Mouse (Mus musculus) hindbrain, embryonic 10.5 days (tissue): ENCODE measurements at regions not wholly inside any gene's neighbourhood (a gene's known extent, or its start where the extent isn't known, plus 50 kb on each side); places are given as distances from the start of the nearest gene placed in this dataset.

ENCODE experiments used
- DNase-seq: peaks from one replicate; pipeline ENCODE4 v3.0.0-alpha.2; 2017; ENCODE audit warnings: low spot score
- H3K27ac ChIP-seq: fragments of 300-500 bp; sonication (generic); 2 replicates; pipeline ENCODE4 v1.5.1; 2016; ENCODE audit warnings: mild to moderate bottlenecking, moderate library complexity
- H3K27me3 ChIP-seq: fragments of 300-500 bp; sonication (generic); 2 replicates; pipeline ENCODE4 v1.6.1; 2016; ENCODE audit warnings: mild to moderate bottlenecking; ENCODE audit not compliant: poor library complexity, insufficient read depth, severe bottlenecking
- H3K36me3 ChIP-seq: fragments of 300-500 bp; sonication (generic); 2 replicates; pipeline ENCODE4 v1.6.1; 2016; ENCODE audit warnings: mild to moderate bottlenecking, moderate library complexity
- H3K4me1 ChIP-seq: fragments of 300-500 bp; sonication (generic); replicated peaks from 2 replicates; pipeline ENCODE4 v1.6.1; 2016; ENCODE audit warnings: mild to moderate bottlenecking
- H3K4me3 ChIP-seq: fragments of 300-500 bp; sonication (generic); 2 replicates; pipeline ENCODE4 v1.5.1; 2016; ENCODE audit warnings: mild to moderate bottlenecking, moderate library complexity
- H3K9me3 ChIP-seq: fragments of 300-500 bp; sonication (generic); 2 replicates; pipeline ENCODE4 v1.6.1; 2016; ENCODE audit warnings: mild to moderate bottlenecking, moderate library complexity
- WGBS: fragments of 180-500 bp; shearing (Covaris S2); methylation state at CpG from one replicate; pipeline ENCODE4 v1.1.7; 2016; 5-methylcytosine and 5-hydroxymethylcytosine counted together

DNA sequence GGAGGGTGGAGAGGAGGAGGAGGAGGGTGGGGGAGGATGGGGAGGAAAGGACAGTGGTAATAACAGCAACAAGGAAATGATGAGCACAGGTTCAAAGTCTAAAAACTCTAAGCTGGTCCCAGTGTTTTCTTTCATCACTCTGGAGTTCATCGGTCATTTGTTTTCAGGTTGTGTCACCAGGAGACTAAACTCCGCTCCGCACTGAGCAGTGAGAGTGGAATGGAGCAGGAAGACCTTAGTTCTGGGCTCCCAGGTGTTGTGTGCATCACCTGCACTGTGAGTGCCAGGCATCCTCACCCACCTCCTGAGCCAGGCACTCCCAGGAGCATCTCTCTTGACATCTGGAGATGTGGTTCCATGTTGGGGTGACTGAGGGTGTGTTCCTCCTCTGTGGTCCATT is 241.3 kb upstream of the 1700056E22Rik start:
- Histone ChIP-seq H3K4me3 (no peak overlapping the region), H3K27me3 (no peaks in the 10 kb centered on the region), H3K4me1 (no peaks in the 10 kb centered on the region), H3K9me3 (no peaks in the 10 kb centered on the region), H3K27ac (no peak overlapping the region), H3K36me3 (no peaks in the 10 kb centered on the region)
- 92% methylated on average over 3 of the region's 3 CpGs for WGBS
- DNase-seq: no peak

DNA sequence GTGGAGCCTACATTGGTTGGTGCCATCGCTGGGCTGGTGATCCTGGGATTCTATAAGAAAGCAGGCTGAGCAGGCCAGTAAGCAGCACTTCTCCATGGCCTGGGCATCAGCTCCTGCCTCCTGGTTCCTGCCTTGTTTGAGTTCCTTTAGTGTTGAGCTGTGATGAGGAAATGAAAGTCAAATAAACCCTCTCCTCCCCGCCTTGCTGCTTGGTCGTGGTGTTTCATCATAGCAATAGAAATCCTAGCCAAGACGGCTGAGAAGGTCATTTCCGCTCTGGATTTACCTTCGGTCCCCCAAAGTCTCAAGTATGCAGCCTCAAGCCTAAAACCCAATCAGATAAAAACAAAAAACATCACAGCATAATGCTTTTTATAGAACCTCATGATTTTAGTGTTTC is 240.6 kb upstream of the 1700056E22Rik start:
- no peak overlapping the region for H3K27ac ChIP-seq
- H3K9me3 ChIP-seq: no peaks in the 10 kb centered on the region
- no peaks in the 10 kb centered on the region for H3K36me3 ChIP-seq
- no peaks in the 10 kb centered on the region for H3K27me3 ChIP-seq
- no peak for DNase-seq
- no peaks in the 10 kb centered on the region for H3K4me1 ChIP-seq
- H3K4me3 ChIP-seq: no peak overlapping the region
- 85% methylated on average over 6 of the region's 6 CpGs for WGBS

DNA sequence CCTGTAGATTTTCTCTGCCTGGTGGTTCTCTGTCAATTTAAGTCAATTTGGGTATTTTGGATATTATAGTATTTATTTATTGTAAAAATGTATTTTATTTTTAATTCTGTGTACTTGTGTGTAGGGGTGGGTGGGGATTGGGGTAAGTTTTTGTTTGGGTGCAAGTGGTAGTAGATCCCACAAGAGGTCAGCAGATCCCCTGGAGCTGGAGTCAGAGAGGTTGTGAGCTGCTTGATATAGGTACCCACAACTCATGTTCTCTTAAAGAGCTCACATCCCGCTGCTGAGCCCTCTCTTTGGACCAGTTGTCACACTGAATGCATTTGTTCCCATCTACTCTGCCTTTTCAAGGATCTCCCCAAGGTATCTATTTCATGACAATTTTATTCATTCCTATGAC is 239.6 kb upstream of the 1700056E22Rik start:
- Histone ChIP-seq H3K27ac (no peak overlapping the region), H3K4me3 (no peak overlapping the region), H3K9me3 (no peaks in the 10 kb centered on the region), H3K4me1 (no peaks in the 10 kb centered on the region), H3K27me3 (no peaks in the 10 kb centered on the region), H3K36me3 (no peaks in the 10 kb centered on the region)
- no peak for DNase-seq
- WGBS: 64% methylated on average over 1 of the region's 1 CpGs

DNA sequence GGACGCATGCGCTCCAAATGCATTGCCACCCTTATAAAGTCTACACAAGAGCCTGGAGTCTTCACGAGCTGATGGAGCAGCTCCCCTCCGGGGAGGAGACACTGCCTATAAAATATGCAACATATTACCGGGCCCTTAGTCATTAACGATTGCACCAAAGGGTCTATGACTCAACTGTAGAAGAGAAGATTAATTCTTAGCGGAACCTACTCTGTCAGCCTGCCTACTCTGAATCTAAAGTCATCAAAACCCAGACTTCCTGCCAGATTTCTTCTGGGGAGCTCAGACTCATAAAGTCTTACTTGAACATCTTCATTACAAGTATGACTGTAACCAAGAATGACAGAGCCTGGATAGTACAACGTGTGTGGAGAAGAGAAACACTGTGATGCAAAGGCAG is 237.2 kb upstream of the 1700056E22Rik start:
- 90% methylated on average over 8 of the region's 8 CpGs for WGBS
- no peaks in the 10 kb centered on the region for H3K4me1 ChIP-seq
- no peaks in the 10 kb centered on the region for H3K36me3 ChIP-seq
- H3K27ac ChIP-seq: no peak overlapping the region
- H3K27me3 ChIP-seq: peaks cover 3% of the 10 kb centered on the region; the same call in 1 of the 2 replicates
- no peaks in the 10 kb centered on the region for H3K9me3 ChIP-seq
- DNase-seq: no peak
- no peak overlapping the region for H3K4me3 ChIP-seq

DNA sequence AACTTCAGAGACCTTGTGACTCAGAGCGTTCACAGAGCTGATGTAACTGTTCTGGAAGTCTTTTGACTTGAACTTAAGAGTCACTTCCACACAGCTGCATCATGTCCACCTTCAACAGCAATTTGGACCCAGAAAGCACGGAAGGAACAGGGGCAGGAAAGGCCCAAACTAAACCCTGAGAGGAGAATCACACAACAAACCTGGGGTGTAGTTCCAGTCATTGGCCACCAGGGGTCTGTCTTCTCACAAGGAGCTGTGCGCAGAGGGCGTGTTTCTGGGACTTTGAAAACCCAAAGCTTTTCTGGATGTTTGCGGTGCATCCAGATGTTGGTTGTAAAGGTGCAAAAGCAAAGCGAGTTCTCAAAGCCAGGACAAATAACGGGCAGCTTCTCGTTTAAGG is 231.9 kb upstream of the 1700056E22Rik start:
- Histone ChIP-seq H3K4me1 (no peaks in the 10 kb centered on the region), H3K36me3 (no peaks in the 10 kb centered on the region), H3K4me3 (no peak overlapping the region), H3K9me3 (no peaks in the 10 kb centered on the region), H3K27ac (no peak overlapping the region), H3K27me3 (peaks cover 3% of the 10 kb centered on the region; the same call in 1 of the 2 replicates)
- DNase-seq: peak; percentile 44
- 21% methylated on average over 8 of the region's 8 CpGs for WGBS

DNA sequence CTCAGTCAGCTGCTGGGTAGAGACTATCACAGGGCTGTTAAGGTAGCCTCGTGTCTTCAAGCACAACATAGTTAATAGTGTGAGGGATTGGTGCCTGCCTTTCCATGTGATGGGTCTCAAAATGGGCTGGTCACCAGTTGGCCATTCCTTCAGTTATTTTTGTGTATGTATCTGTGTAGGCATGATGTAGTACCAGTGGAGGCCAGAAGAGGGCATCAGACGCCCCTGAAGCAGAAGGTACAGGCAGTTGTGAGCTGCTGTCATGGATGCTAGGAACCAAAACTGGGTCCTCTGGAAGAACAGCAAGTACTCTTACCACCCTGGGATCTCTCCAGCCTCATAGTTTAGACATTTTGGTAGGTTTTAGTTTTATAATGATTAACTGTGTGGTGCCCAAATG is 228.9 kb upstream of the 1700056E22Rik start:
- no peaks in the 10 kb centered on the region for H3K4me1 ChIP-seq
- H3K27ac ChIP-seq: no peak overlapping the region
- 64% methylated on average over 2 of the region's 2 CpGs for WGBS
- no peak for DNase-seq
- H3K36me3 ChIP-seq: no peaks in the 10 kb centered on the region
- H3K4me3 ChIP-seq: no peak overlapping the region
- H3K27me3 ChIP-seq: peaks cover 3% of the 10 kb centered on the region; the same call in 1 of the 2 replicates
- H3K9me3 ChIP-seq: no peaks in the 10 kb centered on the region

DNA sequence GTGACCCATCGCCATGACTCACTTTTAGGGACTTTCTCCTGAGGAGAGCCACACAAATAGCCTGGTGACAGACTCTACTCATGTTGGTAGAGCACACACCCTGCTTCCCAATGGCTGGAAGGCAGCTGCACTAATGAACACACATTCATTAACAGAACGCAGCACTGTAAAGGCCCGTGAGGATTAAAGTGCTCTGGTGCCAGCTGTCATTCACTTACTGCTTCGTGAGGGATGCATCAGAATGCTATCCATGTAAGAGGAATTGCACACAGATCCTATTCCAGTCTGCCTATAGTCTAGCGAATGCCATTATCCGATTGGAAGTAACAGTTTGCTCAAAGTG is 227.3 kb upstream of the 1700056E22Rik start:
- no peaks in the 10 kb centered on the region for H3K27me3 ChIP-seq
- no peaks in the 10 kb centered on the region for H3K36me3 ChIP-seq
- H3K4me3 ChIP-seq: no peak overlapping the region
- H3K4me1 ChIP-seq: no peaks in the 10 kb centered on the region
- WGBS: 86% methylated on average over 6 of the region's 6 CpGs
- DNase-seq: no peak
- no peak overlapping the region for H3K27ac ChIP-seq
- no peaks in the 10 kb centered on the region for H3K9me3 ChIP-seq

DNA sequence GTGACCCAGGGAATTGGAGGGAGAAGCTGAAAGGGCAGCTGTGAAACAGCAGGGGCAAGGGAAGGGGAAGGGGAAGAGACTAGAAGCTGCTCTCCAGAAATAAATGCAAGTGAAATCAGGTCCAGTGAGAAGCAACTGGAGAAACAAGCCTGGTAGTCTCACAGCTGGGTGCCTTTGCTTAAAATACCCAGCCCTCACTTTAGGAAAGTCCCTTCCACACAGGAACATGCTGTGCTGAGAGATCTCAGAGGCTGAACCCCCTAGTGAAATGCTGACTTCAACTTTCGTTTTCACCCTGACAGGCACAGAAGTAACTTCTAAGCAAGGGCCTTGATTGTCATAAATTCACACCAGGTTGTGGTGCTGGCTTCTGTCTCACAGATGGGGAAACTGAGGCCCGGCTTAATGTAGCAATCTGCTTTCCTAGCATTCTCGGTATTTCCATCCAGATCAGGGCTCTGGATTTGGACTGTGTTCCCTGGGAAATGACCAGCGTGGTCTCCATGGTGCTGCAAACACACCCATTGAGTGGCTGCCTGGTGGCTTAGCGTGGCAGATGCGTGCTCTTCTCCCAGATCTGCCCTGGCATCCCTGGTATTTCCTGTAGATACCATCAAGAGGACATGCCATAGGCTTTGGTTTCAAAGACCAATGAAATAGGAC is 226.8 kb upstream of the 1700056E22Rik start:
- Histone ChIP-seq H3K4me3 (no peak overlapping the region), H3K36me3 (no peaks in the 10 kb centered on the region), H3K27ac (no peak overlapping the region), H3K27me3 (no peaks in the 10 kb centered on the region), H3K9me3 (no peaks in the 10 kb centered on the region), H3K4me1 (no peaks in the 10 kb centered on the region)
- WGBS: 83% methylated on average over 6 of the region's 6 CpGs
- no peak for DNase-seq

DNA sequence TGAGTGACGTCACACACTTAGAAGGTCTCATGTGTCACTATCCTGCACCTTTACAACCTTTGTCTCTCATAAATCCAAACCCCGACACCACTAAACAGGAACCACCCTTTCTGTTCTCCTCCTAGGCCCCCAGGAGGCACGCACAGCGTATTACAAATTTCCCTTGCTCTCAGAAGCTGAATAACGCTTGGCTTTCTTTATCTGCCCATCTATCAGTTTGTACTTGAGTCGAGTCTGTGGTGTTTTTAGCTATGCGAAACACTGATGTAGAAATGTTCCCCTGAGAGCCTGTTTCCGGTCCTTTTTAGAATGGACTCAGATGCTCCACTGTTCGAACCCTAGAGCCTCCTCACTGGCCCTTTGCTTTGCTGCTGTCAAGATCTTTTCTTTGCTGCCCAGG is 225.8 kb upstream of the 1700056E22Rik start:
- Histone ChIP-seq H3K4me3 (no peak overlapping the region), H3K27ac (no peak overlapping the region), H3K4me1 (no peaks in the 10 kb centered on the region), H3K36me3 (no peaks in the 10 kb centered on the region), H3K27me3 (no peaks in the 10 kb centered on the region), H3K9me3 (no peaks in the 10 kb centered on the region)
- 89% methylated on average over 9 of the region's 9 CpGs for WGBS
- DNase-seq: no peak

DNA sequence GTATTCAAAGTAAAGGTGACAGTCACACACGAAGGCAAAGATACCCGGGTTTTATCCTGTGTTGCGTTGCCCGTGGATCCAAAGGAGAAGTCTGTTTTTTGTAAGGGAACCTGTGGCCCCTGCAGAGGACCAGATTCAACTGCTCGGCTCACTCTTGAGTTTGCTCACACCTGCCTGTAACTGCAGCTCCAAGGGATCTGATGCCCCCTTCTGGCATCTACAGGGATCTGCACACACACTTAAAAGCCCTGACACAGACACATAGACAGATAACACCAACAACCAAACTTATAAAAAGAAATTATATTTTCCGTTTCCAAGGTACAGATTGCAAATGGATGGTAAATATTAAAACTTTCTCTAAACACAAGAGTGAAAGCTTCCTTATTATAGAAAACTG is 223.3 kb upstream of the 1700056E22Rik start:
- Histone ChIP-seq H3K4me3 (no peak overlapping the region), H3K4me1 (no peaks in the 10 kb centered on the region), H3K27me3 (no peaks in the 10 kb centered on the region), H3K27ac (no peak overlapping the region), H3K36me3 (no peaks in the 10 kb centered on the region), H3K9me3 (no peaks in the 10 kb centered on the region)
- WGBS: 92% methylated on average over 6 of the region's 6 CpGs
- no peak for DNase-seq

DNA sequence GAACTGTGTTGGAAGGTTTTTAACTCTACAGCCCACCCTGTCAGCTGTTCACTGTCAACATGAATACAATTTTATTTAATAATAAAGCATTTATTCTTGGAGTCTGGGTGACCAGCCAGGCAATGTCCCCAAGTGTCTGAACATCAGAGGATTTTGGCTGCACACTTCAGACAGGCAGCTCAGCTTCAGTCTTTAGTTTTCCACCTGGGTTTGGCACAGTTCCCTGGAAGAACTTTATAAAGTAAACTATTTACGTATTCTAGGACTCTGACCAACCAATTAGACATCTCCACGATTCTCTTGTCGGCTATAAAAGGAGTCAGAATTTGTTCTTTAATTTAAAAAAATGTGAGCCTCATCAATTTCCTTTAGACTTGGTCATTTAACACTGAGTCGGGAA is 220.8 kb upstream of the 1700056E22Rik start:
- 90% methylated on average over 4 of the region's 4 CpGs for WGBS
- no peaks in the 10 kb centered on the region for H3K36me3 ChIP-seq

DNA sequence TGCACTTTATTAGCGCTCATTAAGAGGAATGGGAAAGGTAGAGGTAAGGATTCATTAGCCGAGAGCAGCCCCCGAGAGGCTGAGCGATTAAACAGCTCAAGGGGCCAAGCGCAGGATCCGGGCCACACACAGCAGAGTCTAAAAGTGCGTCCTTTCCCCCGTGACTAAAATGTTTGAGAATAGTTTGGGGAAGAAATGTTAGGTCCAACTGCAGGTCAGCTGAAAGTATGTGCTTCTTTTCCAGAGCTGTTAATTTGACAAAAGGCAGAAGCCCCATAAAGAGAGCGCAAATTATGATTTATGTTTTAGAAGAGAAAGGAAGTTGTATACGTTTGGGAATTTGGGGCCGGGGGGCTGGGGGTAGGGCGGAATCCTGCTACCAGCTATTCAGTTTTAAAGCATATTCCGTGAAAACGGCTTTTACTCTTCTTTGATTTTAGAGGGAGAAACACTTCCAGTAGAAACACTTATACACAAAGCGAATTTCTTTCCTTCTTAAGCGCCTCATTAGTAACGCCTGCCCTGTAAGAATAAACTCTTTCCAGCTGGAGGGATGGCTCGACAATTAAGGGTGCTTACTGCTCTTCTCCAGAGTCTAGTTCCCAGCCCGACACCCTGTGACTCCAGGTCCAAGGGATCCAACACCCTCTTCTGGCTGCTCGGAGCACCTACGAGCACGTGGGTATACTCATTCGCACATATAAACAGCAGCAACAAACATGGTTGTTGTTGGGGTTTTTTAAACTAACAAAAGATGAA is 210.8 kb upstream of the 1700056E22Rik start:
- H3K27ac ChIP-seq: no peak overlapping the region
- no peak for DNase-seq
- H3K4me1 ChIP-seq: no peaks in the 10 kb centered on the region
- no peaks in the 10 kb centered on the region for H3K9me3 ChIP-seq
- no peak overlapping the region for H3K4me3 ChIP-seq
- no peaks in the 10 kb centered on the region for H3K36me3 ChIP-seq
- no peaks in the 10 kb centered on the region for H3K27me3 ChIP-seq
- WGBS: 86% methylated on average over 23 of the region's 23 CpGs

More for the DNA sequence above, 220.8 kb upstream of the 1700056E22Rik start:
- no peaks in the 10 kb centered on the region for H3K9me3 ChIP-seq
- no peak for DNase-seq
- no peak overlapping the region for H3K4me3 ChIP-seq
- no peak overlapping the region for H3K27ac ChIP-seq
- H3K4me1 ChIP-seq: no peaks in the 10 kb centered on the region
- no peaks in the 10 kb centered on the region for H3K27me3 ChIP-seq

DNA sequence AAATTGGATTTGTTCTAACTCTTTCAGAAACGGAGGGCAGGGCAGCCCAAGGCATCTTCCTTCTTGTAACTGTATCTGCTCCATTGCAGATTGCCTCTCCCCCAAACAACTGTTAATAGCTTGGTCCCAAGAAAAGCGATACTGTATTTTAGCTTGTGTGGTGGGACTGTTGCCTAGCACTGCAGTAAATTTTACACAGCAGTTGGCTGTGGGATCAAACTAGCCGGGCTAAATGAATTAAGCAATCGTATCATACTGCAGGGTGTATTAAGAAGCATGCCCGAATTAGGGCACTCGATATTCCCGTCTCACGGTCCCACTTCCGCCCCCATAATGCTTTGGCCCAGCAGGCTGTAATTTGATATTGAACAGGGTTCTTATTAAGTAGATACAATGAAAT is 210.2 kb upstream of the 1700056E22Rik start:
- WGBS: 86% methylated on average over 9 of the region's 9 CpGs
- no peaks in the 10 kb centered on the region for H3K9me3 ChIP-seq
- H3K27ac ChIP-seq: no peak overlapping the region
- H3K4me1 ChIP-seq: no peaks in the 10 kb centered on the region
- H3K27me3 ChIP-seq: no peaks in the 10 kb centered on the region
- no peak overlapping the region for H3K4me3 ChIP-seq
- H3K36me3 ChIP-seq: no peaks in the 10 kb centered on the region
- no peak for DNase-seq
